Mouse (Mus musculus): ENCODE measurements around the gene Pyy. TPM values are rescaled to one million over a fixed set of nuclear protein-coding genes. Genes with fewer than 3 reads are reported as not detected.

The Pyy gene
- polyA plus RNA-seq, 1 experiment from 2014 or later, result not detected

- Histone ChIP-seq H3K36me3 (ENCODE audit: control insufficient read depth, insufficient read depth) (no peaks in the 10 kb centered on the region), H3K9ac (ENCODE audit: low read length) (no peak overlapping the region), H3K4me2 (ENCODE audit: low read depth, low read length) (no peak overlapping the region), H3K9me3 (replicated peaks; ENCODE audit: control insufficient read depth, low read length) (no peaks in the 10 kb centered on the region), H3K27me3 (ENCODE audit: control insufficient read depth, insufficient read depth, low read length) (peaks cover 2% of the 10 kb centered on the region; the same call in 1 of the 2 replicates), H3K4me3 (ENCODE audit: low read length) (no peak overlapping the region), H3K27ac (ENCODE audit: low read length) (no peak overlapping the region), H3K4me1 (ENCODE audit: control insufficient read depth, insufficient read depth, low read length) (peaks cover 4% of the 10 kb centered on the region; the same call in 1 of the 2 replicates)
- no peak for ATAC-seq (replicated peaks; ENCODE audit: extremely low read depth, insufficient read depth, low FRiP score)
- WGBS, result 74% methylated on average over 13 of the region's 13 CpGs
Observed at GRCm38 (mm10) chr11:102063076-102063475, 44.6 kb downstream of the Pyy start.

- Histone ChIP-seq H3K4me1 (ENCODE audit: control insufficient read depth, insufficient read depth, low read length) (peaks cover 4% of the 10 kb centered on the region; the same call in 1 of the 2 replicates), H3K27ac (ENCODE audit: low read length) (no peak overlapping the region), H3K4me2 (ENCODE audit: low read depth, low read length) (no peak overlapping the region), H3K36me3 (ENCODE audit: control insufficient read depth, insufficient read depth) (no peaks in the 10 kb centered on the region), H3K9ac (ENCODE audit: low read length) (no peak overlapping the region), H3K9me3 (replicated peaks; ENCODE audit: control insufficient read depth, low read length) (no peaks in the 10 kb centered on the region), H3K27me3 (ENCODE audit: control insufficient read depth, insufficient read depth, low read length) (peaks cover 2% of the 10 kb centered on the region; the same call in 1 of the 2 replicates), H3K4me3 (ENCODE audit: low read length) (no peak overlapping the region)
- 42% methylated on average over 16 of the region's 16 CpGs for WGBS
- no peak for ATAC-seq (replicated peaks; ENCODE audit: extremely low read depth, insufficient read depth, low FRiP score)
Observed at GRCm38 (mm10) chr11:102061941-102062473, 45.6 kb downstream of the Pyy start.

DNA sequence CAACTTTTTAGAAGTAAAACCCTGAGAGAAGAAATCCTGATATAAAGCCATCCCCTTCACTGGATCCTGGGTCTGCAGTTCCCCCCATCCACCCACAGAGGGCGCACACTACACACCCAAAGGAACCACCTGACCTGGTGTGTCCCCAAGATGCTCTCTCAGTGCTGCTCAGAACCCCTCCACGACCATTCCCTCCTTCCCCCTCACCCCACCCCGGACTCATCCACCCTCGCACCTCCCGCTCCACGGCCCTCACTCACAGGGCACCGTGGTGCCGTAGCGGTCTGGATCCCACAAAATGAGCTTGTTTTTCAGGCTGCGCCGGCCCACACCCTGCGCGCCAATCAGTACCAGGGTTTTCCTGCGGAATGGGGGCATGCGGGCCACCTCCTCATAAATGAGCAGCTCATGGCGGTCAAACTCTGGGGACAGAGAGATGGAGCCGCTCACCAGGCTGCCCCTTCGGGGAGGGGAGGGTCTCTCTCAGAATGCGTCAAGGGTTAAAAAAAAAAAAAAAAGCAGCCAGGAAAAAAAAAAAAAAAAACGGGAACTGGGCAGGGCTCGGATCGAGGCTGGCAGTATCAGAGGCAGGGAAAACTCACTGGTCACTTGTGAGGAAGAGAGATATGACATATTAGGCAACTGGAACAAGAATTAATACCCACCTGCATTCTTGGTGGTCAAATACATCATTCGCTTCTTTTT lies 46.2 kb downstream of the Pyy start:
- H3K4me3 ChIP-seq (ENCODE audit: low read length), result peak overlapping the region; percentile 47
- no peaks in the 10 kb centered on the region for H3K36me3 ChIP-seq (ENCODE audit: control insufficient read depth, insufficient read depth)
- peak overlapping the region; percentile 62 for H3K9ac ChIP-seq (ENCODE audit: low read length)
- no peak; the same call in 1 of the 2 replicates for ATAC-seq (replicated peaks; ENCODE audit: extremely low read depth, insufficient read depth, low FRiP score)
- no peak overlapping the region for H3K27ac ChIP-seq (ENCODE audit: low read length)
- peak overlapping the region; percentile 83 for H3K4me2 ChIP-seq (ENCODE audit: low read depth, low read length)
- no peaks in the 10 kb centered on the region for H3K9me3 ChIP-seq (replicated peaks; ENCODE audit: control insufficient read depth, low read length)
- peaks cover 4% of the 10 kb centered on the region; the same call in 1 of the 2 replicates for H3K4me1 ChIP-seq (ENCODE audit: control insufficient read depth, insufficient read depth, low read length)
- WGBS, result 5% methylated on average over 22 of the region's 23 CpGs
- peaks cover 2% of the 10 kb centered on the region; the same call in 1 of the 2 replicates for H3K27me3 ChIP-seq (ENCODE audit: control insufficient read depth, insufficient read depth, low read length)

Other genes with a start within 250 kb of the Pyy start
- gene Meox1, start 213.5 kb downstream of the Pyy start, polyA plus RNA-seq (2015; fragmentation: Nextera tagmentation; extraction: Ambion mirVana), result 14.9 and 15.0 TPM in 2 replicates
- gene Sost, start 140.8 kb downstream of the Pyy start, polyA plus RNA-seq (2015; fragmentation: Nextera tagmentation; extraction: Ambion mirVana), result 2.3 and 2.4 TPM in 2 replicates
- gene Cfap97d1, start 123.6 kb downstream of the Pyy start, polyA plus RNA-seq (2015; fragmentation: Nextera tagmentation; extraction: Ambion mirVana), result not detected in 2 replicates
- gene Dusp3, start 120.8 kb downstream of the Pyy start, polyA plus RNA-seq (2015; fragmentation: Nextera tagmentation; extraction: Ambion mirVana), result 57.3 and 58.8 TPM in 2 replicates
- gene Mpp3, start 79.4 kb downstream of the Pyy start, polyA plus RNA-seq (2015; fragmentation: Nextera tagmentation; extraction: Ambion mirVana), result 4.2 and 4.9 TPM in 2 replicates
- gene Cd300lg, start 66.3 kb downstream of the Pyy start, polyA plus RNA-seq (2015; fragmentation: Nextera tagmentation; extraction: Ambion mirVana), result 11.6 TPM in 2 replicates
- 6.6 and 9.1 TPM in 2 replicates for gene Mpp2, start 19.3 kb downstream of the Pyy start, polyA plus RNA-seq (2015; fragmentation: Nextera tagmentation; extraction: Ambion mirVana)
- not detected in 2 replicates for gene Ppy, start 6.5 kb downstream of the Pyy start, polyA plus RNA-seq (2015; fragmentation: Nextera tagmentation; extraction: Ambion mirVana)
- gene Nags, start 37.7 kb upstream of the Pyy start, polyA plus RNA-seq (2015; fragmentation: Nextera tagmentation; extraction: Ambion mirVana), result 0.14 and 0.29 TPM in 2 replicates
- gene Tmem101, start 48.6 kb upstream of the Pyy start, polyA plus RNA-seq (2015; fragmentation: Nextera tagmentation; extraction: Ambion mirVana), result 33.9 and 35.3 TPM in 2 replicates
- 60.5 and 77.2 TPM in 2 replicates for gene Lsm12, start 77.5 kb upstream of the Pyy start, polyA plus RNA-seq (2015; fragmentation: Nextera tagmentation; extraction: Ambion mirVana)
- 24.4 and 25.0 TPM in 2 replicates for gene G6pc3, start 81.8 kb upstream of the Pyy start, polyA plus RNA-seq (2015; fragmentation: Nextera tagmentation; extraction: Ambion mirVana)
- 86.7 and 96.4 TPM in 2 replicates for gene Hdac5, start 122.3 kb upstream of the Pyy start, polyA plus RNA-seq (2015; fragmentation: Nextera tagmentation; extraction: Ambion mirVana)
- 11.8 and 12.3 TPM in 2 replicates for gene BC030867, start 141.1 kb upstream of the Pyy start, polyA plus RNA-seq (2015; fragmentation: Nextera tagmentation; extraction: Ambion mirVana)
- gene Asb16, start 160.9 kb upstream of the Pyy start, polyA plus RNA-seq (2015; fragmentation: Nextera tagmentation; extraction: Ambion mirVana), result 0.08 and 0.09 TPM in 2 replicates
- 42.6 and 44.9 TPM in 2 replicates for gene Tmub2, start 177.1 kb upstream of the Pyy start, polyA plus RNA-seq (2015; fragmentation: Nextera tagmentation; extraction: Ambion mirVana)
- 7.1 and 9.1 TPM in 2 replicates for gene Atxn7l3, start 188.8 kb upstream of the Pyy start, polyA plus RNA-seq (2015; fragmentation: Nextera tagmentation; extraction: Ambion mirVana)
- 57.8 and 58.9 TPM in 2 replicates for gene Ubtf, start 211.9 kb upstream of the Pyy start, polyA plus RNA-seq (2015; fragmentation: Nextera tagmentation; extraction: Ambion mirVana)